Mouse (Mus musculus): ENCODE results near the gene Tes.
"Not testable (repeated sequence)": the region's sequence is repeated elsewhere in the genome, so short reads cannot be mapped to it uniquely, and the experiment has no call there.

Gene Tes

DNA sequence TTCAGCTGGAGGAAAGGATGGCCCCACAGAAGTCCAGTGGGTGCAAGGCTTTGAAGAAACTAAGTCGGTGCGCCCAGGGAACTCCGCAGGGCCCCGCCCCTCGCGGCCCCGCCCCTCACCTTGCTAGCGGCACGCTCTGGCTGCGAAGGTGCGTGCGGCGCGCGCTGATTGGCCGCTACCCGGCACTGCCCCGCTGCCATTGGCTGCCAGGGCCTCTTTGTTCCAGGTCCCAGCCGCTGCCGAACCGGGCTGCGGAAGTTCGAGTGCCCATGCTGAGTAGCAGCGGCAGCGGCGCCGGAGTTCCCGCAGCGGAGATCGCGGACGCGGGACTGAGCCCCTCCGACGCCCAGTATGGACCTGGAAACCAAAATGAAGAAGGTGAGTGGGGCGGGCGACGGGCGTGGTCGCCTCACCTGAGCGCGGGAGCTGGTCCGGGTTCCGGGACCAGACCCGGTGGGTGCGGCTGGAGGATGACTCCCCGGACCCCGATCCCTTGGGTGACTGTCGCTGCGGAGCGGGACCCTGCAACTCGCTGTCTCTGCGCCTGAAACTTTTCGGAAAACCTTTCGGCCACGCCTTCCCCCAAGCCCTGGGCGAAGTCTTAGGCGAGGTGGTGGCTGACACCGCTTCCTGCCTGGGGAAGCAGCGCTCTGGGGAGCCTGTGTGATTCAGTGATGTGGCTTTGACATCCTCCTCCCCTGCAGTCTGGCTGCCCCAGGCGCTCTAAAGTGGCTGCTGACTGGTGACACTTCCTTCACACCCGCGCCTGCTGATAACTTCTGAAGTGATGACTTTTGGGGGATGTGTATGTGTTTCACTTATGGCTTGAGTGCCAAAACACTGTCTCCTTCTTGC, at the start of gene Tes:
Gene Tes, plus strand, starts transcription at position 214 of the 855 bp plus-strand sequence.
- peak; percentile 92 for DNase-seq

GRCm38 (mm10) chr6:17025886-17026285, 39.1 kb upstream of the Tes start:
- no peak for DNase-seq

GRCm38 (mm10) chr6:17027572-17027971, 37.4 kb upstream of the Tes start:
- no peak for DNase-seq

DNA sequence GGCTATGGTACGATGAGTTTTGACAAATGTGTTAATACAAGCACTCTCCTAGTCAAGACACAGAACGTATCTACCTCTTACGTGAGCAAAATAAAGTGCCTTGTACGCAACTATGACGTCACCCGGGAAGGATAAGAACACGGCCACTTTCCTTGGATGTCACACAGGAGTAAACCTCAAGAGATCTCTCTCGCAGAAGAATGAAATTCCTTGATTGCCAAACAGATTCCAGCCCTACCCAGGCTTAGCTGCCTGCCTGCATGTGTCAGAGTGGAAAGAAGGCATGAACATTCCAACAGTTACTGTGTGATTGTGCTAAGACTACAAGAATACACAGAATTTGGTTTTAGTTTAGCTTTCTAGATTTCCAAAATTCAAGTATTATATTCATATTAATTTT, 36.1 kb upstream of the Tes start:
- DNase-seq, result no peak

- peak; percentile 13 for DNase-seq
Observed at GRCm38 (mm10) chr6:17032231-17032728, 32.7 kb upstream of the Tes start.

DNA sequence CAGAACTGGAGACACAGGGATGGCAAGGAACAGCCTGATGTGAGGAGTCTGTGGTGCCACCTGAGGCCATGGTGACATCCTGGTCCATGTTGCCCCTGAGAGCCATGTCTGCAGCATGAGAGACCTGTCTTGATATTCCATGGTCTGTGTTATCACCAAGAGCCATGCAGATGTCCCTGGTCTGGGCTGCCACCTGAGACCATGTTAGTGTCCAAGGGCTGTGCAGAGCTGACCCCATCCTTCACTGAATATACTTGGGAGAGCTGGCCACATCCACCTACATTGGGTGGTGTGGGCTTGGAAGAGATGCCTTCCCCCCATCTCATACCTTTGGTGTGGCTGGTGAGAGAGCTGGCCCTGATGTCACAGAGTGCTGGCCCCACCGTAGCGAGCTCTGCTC, 30.9 kb upstream of the Tes start:
- DNase-seq, result no peak

GRCm38 (mm10) chr6:17035228-17035627, 29.7 kb upstream of the Tes start:
- DNase-seq, result no peak

DNA sequence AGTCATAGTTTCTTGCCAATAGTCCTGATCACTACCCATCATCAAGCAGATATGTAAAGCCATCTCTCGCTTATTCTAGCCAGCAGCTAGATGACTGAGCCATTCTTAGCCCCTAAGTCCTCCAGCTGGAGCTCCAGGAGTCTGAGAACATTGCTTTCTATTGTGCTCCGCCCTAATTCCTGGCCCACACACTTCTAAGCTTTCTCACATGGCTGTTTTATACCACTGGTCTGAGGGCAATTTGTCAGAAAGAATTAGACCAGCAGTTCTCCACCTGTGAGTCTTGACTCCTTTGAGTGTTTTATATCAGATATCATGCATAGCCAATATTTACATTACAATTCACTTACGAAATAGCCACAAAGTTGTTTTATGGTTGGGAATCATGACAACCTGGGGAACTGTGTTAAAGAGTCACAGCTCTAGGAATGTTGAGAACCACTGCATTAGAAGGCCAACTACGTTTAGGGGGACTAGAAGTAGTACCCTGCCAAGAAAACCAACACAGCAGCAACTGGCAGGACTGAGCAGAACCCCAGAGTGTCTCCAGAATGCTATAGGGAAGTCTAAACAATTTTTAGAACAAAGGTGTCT, 13.4 kb upstream of the Tes start:
- no peak for DNase-seq

- DNase-seq, result no peak
Observed at GRCm38 (mm10) chr6:17053028-17053660, 11.8 kb upstream of the Tes start.

DNA sequence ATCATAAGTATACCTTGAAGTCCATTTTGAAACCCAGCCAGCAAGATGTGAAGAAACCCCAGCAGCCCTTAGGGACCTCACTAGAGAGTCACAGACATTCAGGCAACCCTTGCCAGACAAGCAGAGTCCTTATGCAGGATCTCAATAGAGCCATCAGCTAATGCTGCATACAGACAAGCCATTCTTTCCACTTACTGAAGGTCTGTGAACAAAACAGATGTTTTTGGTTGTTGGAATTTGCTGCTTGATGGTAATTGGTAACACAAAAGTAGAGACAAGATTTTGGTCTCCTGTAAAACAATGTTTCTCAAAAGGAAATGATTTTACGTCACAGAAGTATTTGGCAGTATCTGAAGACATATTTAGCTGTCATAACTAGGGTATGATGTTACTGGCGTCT, 10.2 kb upstream of the Tes start:
- DNase-seq, result no peak

- DNase-seq, result no peak
Observed at GRCm38 (mm10) chr6:17055659-17056058, 9.3 kb upstream of the Tes start.

DNA sequence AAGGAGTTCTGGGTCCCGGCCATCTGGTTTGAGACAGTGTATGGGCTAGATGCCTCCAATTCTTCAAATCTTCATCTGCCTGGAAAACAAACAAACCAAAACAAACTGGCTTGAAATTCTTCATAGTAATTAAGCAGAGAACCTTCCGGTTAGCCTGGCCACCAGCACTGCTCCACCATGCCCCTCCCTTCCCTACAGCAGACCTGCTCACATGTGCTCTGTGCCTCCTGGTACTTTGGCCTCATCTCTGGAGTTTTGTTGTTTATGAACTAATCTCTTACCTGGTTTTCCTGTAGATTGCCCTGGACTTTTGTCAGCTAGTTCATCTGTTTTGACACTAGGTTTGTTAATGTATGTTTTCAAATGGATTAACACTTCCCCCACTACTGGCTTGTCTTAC, 5.4 kb upstream of the Tes start:
- DNase-seq, result peak; percentile 48

DNA sequence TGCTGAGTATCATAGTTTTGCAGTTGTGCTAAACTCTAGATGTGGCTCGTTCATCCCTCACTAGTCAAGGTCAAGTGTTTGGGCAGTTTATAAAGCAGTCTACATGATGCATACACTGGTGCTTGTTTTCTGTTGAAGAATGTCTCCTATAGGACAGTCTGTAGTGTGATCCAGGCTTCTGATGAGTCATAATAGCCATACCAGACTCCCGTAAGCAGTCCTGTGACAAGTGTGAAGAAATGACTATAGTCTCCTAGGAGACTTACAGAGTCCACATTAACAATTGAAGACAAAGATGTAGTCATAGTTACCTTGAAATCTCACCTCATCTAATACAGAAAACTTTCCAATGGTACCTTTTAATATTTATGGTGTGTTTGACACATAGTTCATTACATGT, 4.8 kb upstream of the Tes start:
- no peak for DNase-seq

DNA sequence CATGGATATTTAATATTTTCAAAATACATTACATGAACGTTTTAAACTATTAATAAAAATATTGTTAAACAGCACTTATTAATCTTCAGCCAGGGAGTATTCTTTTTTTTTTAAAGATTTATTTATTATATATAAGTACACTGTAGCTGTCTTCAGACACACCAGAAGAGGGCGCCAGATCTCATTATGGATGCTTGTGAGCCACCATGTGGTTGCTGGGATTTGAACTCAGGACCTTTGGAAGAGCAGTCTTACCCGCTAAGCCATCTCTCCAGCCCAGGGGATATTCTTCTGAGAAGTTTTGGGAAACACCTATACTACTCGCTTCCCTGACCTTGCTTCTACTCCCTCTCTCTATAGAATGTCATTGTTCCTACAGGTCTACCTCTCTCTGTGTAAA, 3.1 kb upstream of the Tes start:
- DNase-seq, result not testable (repeated sequence)

GRCm38 (mm10) chr6:17062366-17062765, 2.6 kb upstream of the Tes start:
- DNase-seq, result peak; percentile 50

DNA sequence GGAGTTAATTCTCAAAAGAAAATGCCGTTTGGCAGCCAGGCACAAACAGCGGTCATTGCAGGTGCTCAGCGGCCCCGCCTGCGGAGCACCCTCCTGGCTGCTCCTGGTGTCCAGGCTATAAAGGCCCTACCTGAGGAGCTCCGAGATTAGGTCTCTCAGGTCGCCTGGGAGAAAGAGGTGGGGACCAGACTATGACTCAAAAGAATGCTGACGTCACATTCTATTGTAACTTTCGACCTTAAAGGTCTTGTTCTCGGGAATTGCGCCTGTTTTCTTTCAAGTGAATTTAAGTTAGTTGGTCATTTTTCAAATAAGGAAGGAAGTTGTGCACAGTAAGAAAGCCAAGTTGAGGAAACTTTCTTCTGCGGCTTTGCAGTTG, 831 bp downstream of the Tes start:
- DNase-seq, result no peak

- DNase-seq, result no peak
Observed at GRCm38 (mm10) chr6:17066211-17066940, 1.4 kb downstream of the Tes start.

GRCm38 (mm10) chr6:17071899-17072298, 7.0 kb downstream of the Tes start:
- DNase-seq, result no peak

GRCm38 (mm10) chr6:17072338-17072737, 7.4 kb downstream of the Tes start:
- no peak for DNase-seq

DNA sequence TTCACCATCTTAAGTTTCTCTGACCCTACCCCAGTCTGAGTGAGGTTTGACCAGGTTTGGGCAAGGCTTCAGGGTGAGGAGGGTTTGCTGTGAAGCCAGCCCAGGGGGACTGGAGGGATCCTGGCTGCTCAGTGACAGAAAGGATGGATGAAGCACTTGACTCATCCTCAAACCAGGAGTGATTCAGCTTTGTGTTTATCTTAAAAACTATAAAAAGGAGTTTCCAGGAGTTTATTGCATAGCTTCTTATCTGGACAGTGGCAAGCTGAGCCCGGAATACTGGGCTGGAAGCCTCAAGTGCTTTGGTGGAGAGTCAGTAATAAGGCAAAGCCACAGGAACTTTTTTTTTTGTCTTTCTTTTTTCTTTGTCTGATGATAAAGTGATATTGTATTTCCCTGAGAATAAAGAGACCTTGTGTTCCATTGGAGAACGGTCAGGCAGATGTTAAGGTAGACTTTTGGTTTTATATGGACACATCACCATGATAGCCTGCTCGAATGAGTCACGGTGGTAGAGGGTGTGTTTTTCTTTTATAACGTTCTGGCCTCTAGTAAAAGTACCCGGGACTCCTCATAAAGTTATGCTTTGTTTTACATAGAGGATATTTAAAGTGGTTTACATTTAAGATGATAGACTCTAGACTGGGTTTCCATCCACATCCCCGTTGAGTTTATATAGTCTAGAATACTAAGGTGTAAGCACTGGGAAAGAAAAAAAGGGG, 8.0 kb downstream of the Tes start:
- DNase-seq, result no peak

DNA sequence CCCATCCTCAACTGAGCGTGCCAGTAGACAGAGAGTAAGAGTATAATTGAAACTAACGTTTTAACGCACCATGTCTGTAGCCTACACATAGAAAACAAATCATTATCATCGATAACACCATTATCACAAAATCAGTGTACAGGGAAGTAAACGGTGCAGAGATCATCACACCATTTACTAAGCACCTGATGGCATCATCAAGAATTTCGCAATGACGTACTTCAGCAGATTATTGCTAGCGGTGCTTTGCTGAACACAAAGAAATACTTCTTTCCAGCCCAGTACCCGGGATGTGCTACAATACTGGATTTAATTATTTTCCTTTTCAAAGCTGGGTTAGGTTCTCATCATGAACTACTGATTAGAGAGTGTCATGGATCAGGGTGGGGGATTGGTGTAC, 12.3 kb downstream of the Tes start:
- no peak for DNase-seq

DNA sequence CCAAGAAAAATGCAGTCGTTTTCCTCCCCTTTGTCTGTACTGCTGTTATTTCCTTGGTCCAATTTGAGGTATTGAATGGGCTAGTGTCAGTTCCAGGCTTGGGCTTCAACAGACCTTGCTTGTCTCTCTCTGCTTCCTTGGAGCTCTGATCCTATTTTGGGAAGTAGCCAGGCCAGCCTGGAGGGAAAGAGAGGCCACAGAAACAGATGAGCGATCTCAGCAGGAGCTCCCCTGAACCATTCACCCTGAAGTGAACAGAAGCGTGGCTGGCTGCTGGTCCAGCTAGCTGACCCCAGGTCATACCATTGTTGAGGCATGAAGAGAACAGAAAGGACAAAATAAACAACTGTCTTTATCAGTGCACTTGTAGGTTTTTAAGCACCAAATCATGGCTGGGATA, 12.8 kb downstream of the Tes start:
- peak; percentile 51 for DNase-seq

GRCm38 (mm10) chr6:17079304-17079703, 14.4 kb downstream of the Tes start:
- peak; percentile 50 for DNase-seq

Measured in kidney, postnatal 10 days (tissue).